Mouse (Mus musculus) left cerebral cortex, adult 18-20 months (tissue): ENCODE data around the gene Selenoh. TPM values are rescaled to one million over a fixed set of nuclear protein-coding genes. Genes with fewer than 3 reads are reported as not detected.

ENCODE experiments used
- DNase-seq, 2 experiments: peaks; one replicate each; pipeline ENCODE4 v3.0.0; 2021 to 2022; ENCODE audit warnings: low spot score in 2 of 2, mixed read lengths in 1 of 2
- total RNA-seq, 2 experiments: library from RNA; stranded (reverse); gene quantifications; 2 replicates each; pipeline ENCODE4 v1.2.3; 2021

Selenoh gene
- total RNA-seq, 2 experiments from 2014 or later: 28.9 to 37.9 TPM

DNA sequence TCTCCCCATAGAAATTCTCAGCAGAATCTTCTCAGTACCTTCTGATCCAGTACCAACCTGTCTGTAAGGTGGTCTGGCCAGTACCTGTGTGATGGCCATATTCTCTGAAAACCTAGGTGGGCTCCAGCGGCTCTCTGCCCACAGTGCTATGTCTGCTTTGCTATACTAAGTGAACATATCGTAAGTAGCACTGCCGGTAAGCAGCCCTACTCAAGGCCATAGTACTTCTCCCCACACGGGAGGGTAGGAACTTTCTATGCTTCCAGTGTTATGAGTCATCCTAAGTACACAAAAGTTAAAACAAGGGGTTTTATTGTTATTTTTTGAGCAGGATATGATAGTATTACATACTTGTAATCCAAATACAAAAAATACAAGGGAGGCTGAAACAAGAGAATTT, 36.6 kb downstream of the Selenoh start:
- DNase-seq: no peak

DNA sequence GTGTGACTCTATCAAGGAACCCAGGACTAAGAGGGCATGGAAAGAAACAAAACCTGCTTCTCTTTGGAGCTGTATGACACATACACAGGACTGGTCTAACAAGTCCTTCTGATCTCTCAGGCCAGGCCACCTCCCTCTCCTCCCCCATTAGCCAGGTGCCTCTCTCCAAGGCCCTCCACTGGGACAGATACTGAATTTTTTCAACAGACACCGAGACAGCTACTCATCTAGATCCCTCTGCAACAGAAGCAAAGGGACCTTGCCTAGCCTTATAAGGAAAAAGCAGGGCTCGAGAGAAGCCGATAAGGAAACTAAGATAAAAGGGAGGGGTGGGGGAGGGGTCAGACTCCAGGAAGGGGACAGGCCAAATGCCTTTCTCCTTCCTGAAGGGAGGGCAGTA, 37.6 kb downstream of the Selenoh start:
- DNase-seq: no peak

GRCm38 (mm10) chr2:84632001-84632400, 38.6 kb downstream of the Selenoh start:
- no peak for DNase-seq

GRCm38 (mm10) chr2:84627036-84627435, 43.5 kb downstream of the Selenoh start:
- no peak for DNase-seq

GRCm38 (mm10) chr2:84626366-84626975, 44.1 kb downstream of the Selenoh start:
- no peak for DNase-seq

GRCm38 (mm10) chr2:84624201-84624600, 46.4 kb downstream of the Selenoh start:
- no peak for DNase-seq

GRCm38 (mm10) chr2:84623428-84624119, 47.0 kb downstream of the Selenoh start:
- no peak for DNase-seq

- DNase-seq: no peak
These were observed 47.9 kb downstream of the Selenoh start for GRCm38 (mm10) chr2:84622668-84623067.

GRCm38 (mm10) chr2:84619646-84620340, 50.8 kb downstream of the Selenoh start:
- DNase-seq: no peak

Other genes with a start within 250 kb of the Selenoh start
- 1 to 10 TPM; 3.7 to 5.9 TPM for gene Calcrl, start 245.4 kb downstream of the Selenoh start, total RNA-seq
- gene Tfpi, start 194.0 kb downstream of the Selenoh start, total RNA-seq: 1 to 10 TPM; 4.8 to 5.2 TPM
- 10 to 100 TPM; 59.5 to 62.9 TPM for gene Ctnnd1, start 20.0 kb downstream of the Selenoh start, total RNA-seq
- gene Btbd18, start 11.7 kb downstream of the Selenoh start, total RNA-seq: not detected
- 1 to 10 TPM; 5.8 to 6.1 TPM for gene Gm28635, start 7.3 kb upstream of the Selenoh start, total RNA-seq
- 10 to 100 TPM; 31.4 to 33.8 TPM for gene Med19, start 7.6 kb upstream of the Selenoh start, total RNA-seq
- 100 to 1,000 TPM; 235 to 251 TPM for gene Tmx2, start 8.4 kb upstream of the Selenoh start, total RNA-seq
- gene Zdhhc5, start 44.4 kb upstream of the Selenoh start, total RNA-seq: 10 to 100 TPM; 49.2 TPM
- 10 to 100 TPM; 10.4 to 10.5 TPM for gene Clp1, start 56.6 kb upstream of the Selenoh start, total RNA-seq
- gene Ypel4, start 63.3 kb upstream of the Selenoh start, total RNA-seq: 10 to 100 TPM; 92.2 to 93.5 TPM
- gene Gm19426, start 72.9 kb upstream of the Selenoh start, total RNA-seq: 1 to 10 TPM; 2.2 to 2.5 TPM
- gene Serping1, start 104.7 kb upstream of the Selenoh start, total RNA-seq: 1 to 10 TPM; 8.5 to 9.2 TPM
- gene Ube2l6, start 128.1 kb upstream of the Selenoh start, total RNA-seq: 1 to 10 TPM; 8.2 to 8.5 TPM
- not detected for gene Smtnl1, start 151.9 kb upstream of the Selenoh start, total RNA-seq
- gene Timm10, start 156.2 kb upstream of the Selenoh start, total RNA-seq: 10 to 100 TPM; 46.9 to 57.8 TPM
- under 1 TPM; 0.21 to 0.23 TPM for gene Slc43a1, start 168.1 kb upstream of the Selenoh start, total RNA-seq
- gene Rtn4rl2, start 215.9 kb upstream of the Selenoh start, total RNA-seq: 10 to 100 TPM; 91.9 to 95.9 TPM